Mouse (Mus musculus): ENCODE measurements around the gene Osbpl9. TPM values are rescaled to one million over a fixed set of nuclear protein-coding genes. Genes with fewer than 3 reads are reported as not detected.

Osbpl9 gene
- total and polyA plus RNA-seq, 3 experiments: 55.5 to 73.5 (median 59.2) TPM

GRCm38 (mm10) chr4:109150214-109150613 lies 51.9 kb downstream of the Osbpl9 start:
- in situ Hi-C loops (cut with MboI; ENCODE audit: low pct_ligation_motif_present, low pct_unique_long_range_greater_than_20kb, low sequenced_read_pairs): no loop called here
- no peak for DNase-seq (ENCODE audit: extremely low read depth)

GRCm38 (mm10) chr4:109149411-109149810 lies 52.7 kb downstream of the Osbpl9 start:
- no peak for DNase-seq (ENCODE audit: extremely low read depth)
- H3K27ac ChIP-seq (ENCODE audit: insufficient read depth, low read depth): no peak overlapping the region
- no peaks in the 10 kb centered on the region for H3K79me2 ChIP-seq (replicated peaks; ENCODE audit: control insufficient read depth, extremely low read depth, insufficient read depth, poor library complexity, severe bottlenecking)
- no peaks in the 10 kb centered on the region for H3K27me3 ChIP-seq (replicated peaks)
- dilution Hi-C loops (cut with MboI; ENCODE audit: extremely low pct_ligation_motif_present, extremely low pct_unique_long_range_greater_than_20kb, low sequenced_read_pairs): no loop called here
- TF ChIP-seq TBP (conservative IDR thresholded peaks at IDR 0.05; ENCODE audit: low read depth, low read length): no peak
- H3K9ac ChIP-seq (ENCODE audit: insufficient read depth, low read depth): no peak overlapping the region
- H3K4me1 ChIP-seq (ENCODE audit: control insufficient read depth in 1 of 2, insufficient read depth in 2 of 2): peaks cover 5 to 8% of the 10 kb centered on the region in 2 experiments
- peaks cover 0 to 2% of the 10 kb centered on the region in 2 experiments for H3K36me3 ChIP-seq (replicated peaks in 1 of 2; ENCODE audit: control insufficient read depth in 1 of 2, insufficient read depth in 1 of 2, low read length in 1 of 2)
- no peak overlapping the region for H3K4me3 ChIP-seq (replicated peaks in 1 of 3; ENCODE audit: low read depth in 2 of 3, low read length in 2 of 3, poor library complexity in 1 of 3)
- in situ Hi-C loops (cut with MboI; ENCODE audit: low pct_ligation_motif_present, low pct_unique_long_range_greater_than_20kb, low sequenced_read_pairs): no loop called here
- no peaks in the 10 kb centered on the region for H3K9me3 ChIP-seq (replicated peaks; ENCODE audit: low read length)
- no peak overlapping the region for H3K4me2 ChIP-seq (ENCODE audit: insufficient read depth, low read depth, poor library complexity, severe bottlenecking)

More at GRCm38 (mm10) chr4:109150214-109150613, 51.9 kb downstream of the Osbpl9 start:
- no peak overlapping the region for H3K9ac ChIP-seq (ENCODE audit: insufficient read depth, low read depth)
- no peaks in the 10 kb centered on the region for H3K79me2 ChIP-seq (replicated peaks; ENCODE audit: control insufficient read depth, extremely low read depth, insufficient read depth, poor library complexity, severe bottlenecking)
- H3K27ac ChIP-seq (ENCODE audit: insufficient read depth, low read depth): no peak overlapping the region
- dilution Hi-C loops (cut with MboI; ENCODE audit: extremely low pct_ligation_motif_present, extremely low pct_unique_long_range_greater_than_20kb, low sequenced_read_pairs): no loop called here
- H3K4me1 ChIP-seq (ENCODE audit: control insufficient read depth in 1 of 2, insufficient read depth in 2 of 2): peaks cover 5 to 8% of the 10 kb centered on the region in 2 experiments
- TF ChIP-seq BHLHE40 (IDR thresholded peaks at IDR 0.05; ENCODE audit: low read depth, low read length): no peak
- no peak for TF ChIP-seq TCF12 (IDR thresholded peaks at IDR 0.05; ENCODE audit: low read depth, low read length)
- TF ChIP-seq MYC (IDR thresholded peaks at IDR 0.05; ENCODE audit: low read depth, low read length): no peak
- TF ChIP-seq ZMIZ1 (IDR thresholded peaks at IDR 0.05; ENCODE audit: low read depth, low read length): no peak
- TF ChIP-seq E2F4 (IDR thresholded peaks at IDR 0.05; ENCODE audit: insufficient replicate concordance, low read depth, low read length): no peak
- no peak for TF ChIP-seq MXI1 (IDR thresholded peaks at IDR 0.05; ENCODE audit: low read depth, low read length)
- TF ChIP-seq ETS1 (conservative IDR thresholded peaks at IDR 0.05; ENCODE audit: low read depth, low read length): no peak
- no peak for TF ChIP-seq MEF2A (IDR thresholded peaks at IDR 0.05; ENCODE audit: borderline replicate concordance, low read depth, low read length)
- TF ChIP-seq JUND (conservative IDR thresholded peaks at IDR 0.05; ENCODE audit: low read depth, low read length): no peak
- no peak for TF ChIP-seq KAT2A (IDR thresholded peaks at IDR 0.05; ENCODE audit: insufficient replicate concordance, low read length)
- TF ChIP-seq ELF1 (IDR thresholded peaks at IDR 0.05; ENCODE audit: low read depth, low read length): no peak
- no peak for TF ChIP-seq TBP (conservative IDR thresholded peaks at IDR 0.05; ENCODE audit: low read depth, low read length)
- TF ChIP-seq POLR2AphosphoS2 (IDR thresholded peaks at IDR 0.05; ENCODE audit: low read depth, low read length): no peak
- H3K27me3 ChIP-seq (replicated peaks): no peaks in the 10 kb centered on the region
- H3K4me2 ChIP-seq (ENCODE audit: insufficient read depth, low read depth, poor library complexity, severe bottlenecking): no peak overlapping the region
- no peaks in the 10 kb centered on the region for H3K9me3 ChIP-seq (replicated peaks; ENCODE audit: low read length)
- H3K4me3 ChIP-seq (replicated peaks in 1 of 3; ENCODE audit: low read depth in 2 of 3, low read length in 2 of 3, poor library complexity in 1 of 3): no peak overlapping the region
- H3K36me3 ChIP-seq (replicated peaks in 1 of 2; ENCODE audit: control insufficient read depth in 1 of 2, insufficient read depth in 1 of 2, low read length in 1 of 2): peaks cover 0 to 2% of the 10 kb centered on the region in 2 experiments

Data from CH12.LX (cell line).